Mouse (Mus musculus): ENCODE data around the gene Osbpl11. TPM values are rescaled to one million over a fixed set of nuclear protein-coding genes. Genes with fewer than 3 reads are reported as not detected.

Osbpl11 gene
- total RNA-seq, 2 experiments from 2014 or later: 19.8 to 22.4 TPM

DNA sequence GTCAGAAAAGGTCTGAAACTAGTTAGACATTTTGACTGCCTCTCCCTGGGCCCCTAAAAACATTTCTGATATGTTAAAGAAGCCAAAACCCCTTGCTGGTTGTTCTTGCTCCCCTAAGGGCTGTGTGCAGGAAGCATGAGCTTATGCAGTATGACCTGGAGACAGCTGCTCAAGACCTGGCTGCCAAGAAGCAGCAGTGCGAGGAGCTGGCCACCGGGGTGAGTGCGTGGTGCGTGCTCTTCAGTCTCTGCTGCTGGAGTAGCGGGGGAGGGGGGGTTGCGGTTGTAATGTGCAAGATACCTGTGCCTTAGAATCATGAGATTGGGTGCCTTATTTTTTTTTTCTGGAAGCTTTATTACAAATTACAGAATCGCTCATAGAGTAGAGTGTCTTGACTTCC lies 105.1 kb downstream of the Osbpl11 start:
- intact Hi-C loops (cut with DNase I): no loop called here
- DNase-seq: no peak

DNA sequence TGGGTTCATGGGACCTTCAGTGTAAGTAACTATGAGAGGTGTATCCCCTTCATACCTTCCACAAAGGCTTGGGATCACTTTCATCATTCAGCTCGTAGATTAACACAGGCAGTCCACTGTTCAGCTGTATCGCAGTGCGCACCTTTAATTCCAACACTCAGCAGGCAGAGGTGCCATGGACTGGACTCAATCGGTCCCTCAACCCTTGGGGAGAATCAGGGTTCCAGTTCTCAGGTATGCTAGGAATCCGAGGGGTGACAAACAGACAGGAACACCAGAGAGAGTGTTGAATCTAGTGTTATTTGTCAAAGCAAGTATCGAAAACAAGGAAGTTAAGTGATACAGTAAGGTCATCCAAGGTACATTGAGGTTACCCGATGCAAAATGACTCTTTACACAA lies 107.4 kb downstream of the Osbpl11 start:
- intact Hi-C loops (cut with DNase I): no loop called here

More for the DNA sequence above, 107.4 kb downstream of the Osbpl11 start:
- DNase-seq: no peak

Other genes starting within 250 kb of the Osbpl11 start
- gene Iqcg, start 128.9 kb upstream of the Osbpl11 start, total RNA-seq (2021): under 1 TPM; 0.33 to 0.60 TPM
- 100 to 1,000 TPM; 301 to 318 TPM for gene Rpl35a, start 128.6 kb upstream of the Osbpl11 start, total RNA-seq (2021)
- gene Lmln, start 122.5 kb upstream of the Osbpl11 start, total RNA-seq (2021): 1 to 10 TPM; 1.8 to 3.2 TPM
- 10 to 100 TPM; 24.5 to 25.0 TPM for gene Snx4, start 66.4 kb downstream of the Osbpl11 start, total RNA-seq (2021)
- 10 to 100 TPM; 37.8 to 37.9 TPM for gene Zfp148, start 195.8 kb downstream of the Osbpl11 start, total RNA-seq (2021)

Data from heart, postnatal 36 days (tissue).